Mouse (Mus musculus) heart, adult 2 months (tissue): ENCODE data around the gene Ncaph. TPM values are rescaled to one million over a fixed set of nuclear protein-coding genes. Genes with fewer than 3 reads are reported as not detected.
A peak's percentile ranks its signal among the peaks of the same experiment; 100 is the strongest.

Source experiments
- DNase-seq, 2 experiments: peaks; one replicate each; pipeline ENCODE4 v3.0.0; 2021
- H3K27ac ChIP-seq: fragments of 200-600 bp; 2 replicates; pipeline ENCODE4 v1.8.1; 2022
- H3K27me3 ChIP-seq: fragments of 200-500 bp; 2 replicates; pipeline ENCODE4 v1.6.1; 2012; ENCODE audit warnings: mild to moderate bottlenecking, low read length, inconsistent platforms, mixed read lengths; ENCODE audit not compliant: control insufficient read depth, insufficient read depth
- H3K36me3 ChIP-seq: fragments of 200-500 bp; 2 replicates; pipeline ENCODE4 v1.6.1; 2012; ENCODE audit warnings: low read length, inconsistent platforms; ENCODE audit not compliant: control insufficient read depth, insufficient read depth
- H3K4me1 ChIP-seq: fragments of 200-500 bp; 2 replicates; pipeline ENCODE4 v1.6.1; 2011; ENCODE audit warnings: low read length; ENCODE audit not compliant: control insufficient read depth, insufficient read depth
- H3K4me3 ChIP-seq: fragments of 200-600 bp; 2 replicates; pipeline ENCODE4 v1.8.1; 2022
- H3K79me2 ChIP-seq: fragments of 200-500 bp; replicated peaks from 2 replicates; pipeline ENCODE4 v1.6.1; 2012; ENCODE audit warnings: mild to moderate bottlenecking, inconsistent platforms, low read length, moderate library complexity, mixed read lengths; ENCODE audit not compliant: control insufficient read depth, insufficient read depth
- H3K9ac ChIP-seq: fragments of 200-500 bp; 2 replicates; pipeline ENCODE4 v1.6.1; 2012; ENCODE audit warnings: low read depth, mild to moderate bottlenecking, control low read depth, inconsistent platforms, low read length, mixed read lengths
- CTCF ChIP-seq: fragments of 200-600 bp; IDR thresholded peaks from 2 replicates; pipeline ENCODE4 v1.8.1; 2022; ENCODE audit warnings: antibody characterized with exemption, mild to moderate bottlenecking, moderate library complexity
- EP300 ChIP-seq: fragments of 200-500 bp; IDR thresholded peaks from 2 replicates; pipeline ENCODE4 v1.6.1; 2011; ENCODE audit warnings: low read depth, low read length, control low read depth; ENCODE audit not compliant: insufficient read depth
- POLR2A ChIP-seq: fragments of 200-500 bp; IDR thresholded peaks from 2 replicates; pipeline ENCODE4 v1.6.1; 2011; ENCODE audit warnings: mild to moderate bottlenecking, low read depth, low read length, control low read depth; ENCODE audit not compliant: insufficient read depth
- WGBS: fragments of 180-500 bp; shearing (Covaris S2); methylation state at CpG from one replicate; pipeline ENCODE4 v1.1.7; 2018; 5-methylcytosine and 5-hydroxymethylcytosine counted together
- intact Hi-C: fragments of 180-260 bp; cut with DNase I; formaldehyde crosslinking; loops from one replicate; pipeline ENCODE4 v1.15.1; 2025
- polyA plus RNA-seq: library from polyadenylated mRNA; depleted of rRNA; stranded (reverse); fragments of >200 nt; gene quantifications from 2 replicates; pipeline ENCODE4 v1.2.3, GENCODE M21; 2012; rRNA removed
- total RNA-seq, 2 experiments: library from RNA; stranded (reverse); gene quantifications; 2 replicates each; pipeline ENCODE4 v1.2.3; 2021

Gene Ncaph
- total and polyA plus RNA-seq, 3 experiments, result 0.41 to 1.4 (median 0.64) TPM

GRCm38 (mm10) chr2:127069781-127070434 lies 63.8 kb downstream of the Ncaph start:
- H3K4me1 ChIP-seq, result peaks cover 7% of the 10 kb centered on the region
- WGBS, result 22% methylated on average over 11 of the region's 11 CpGs
- H3K27ac ChIP-seq, result peak overlapping the region; percentile 80
- DNase-seq, result no peak
- H3K79me2 ChIP-seq, result 0 out of 2 replicates have a peak, but pooled peaks cover 2% of the 10 kb centered on the region
- H3K9ac ChIP-seq, result peak overlapping the region; percentile 40
- intact Hi-C loops, result loop anchor here (2.0 to 5.0 kb wide), 2 partner anchors 62 to 139 kb away; partner anchors contain the start of genes 1810024B03Rik, Ncaph and Snrnp200
- TF ChIP-seq CTCF, result no peak
- no peak for TF ChIP-seq EP300
- TF ChIP-seq POLR2A, result no peak
- no peaks in the 10 kb centered on the region for H3K36me3 ChIP-seq
- peak overlapping the region; percentile 72 for H3K4me3 ChIP-seq
- no peaks in the 10 kb centered on the region for H3K27me3 ChIP-seq

GRCm38 (mm10) chr2:127068806-127069205 lies 64.9 kb downstream of the Ncaph start:
- H3K27me3 ChIP-seq, result no peaks in the 10 kb centered on the region
- no peak overlapping the region for H3K4me3 ChIP-seq
- H3K36me3 ChIP-seq, result no peaks in the 10 kb centered on the region
- no peak overlapping the region for H3K27ac ChIP-seq
- intact Hi-C loops, result no loop called here
- TF ChIP-seq EP300 (no peak), CTCF (no peak), POLR2A (no peak)
- WGBS, result 83% methylated on average over 7 of the region's 7 CpGs
- H3K79me2 ChIP-seq, result no peaks in the 10 kb centered on the region
- no peak for DNase-seq
- peaks cover 7% of the 10 kb centered on the region for H3K4me1 ChIP-seq
- no peak overlapping the region for H3K9ac ChIP-seq

GRCm38 (mm10) chr2:127061471-127061870 lies 72.3 kb downstream of the Ncaph start:
- no peak overlapping the region for H3K27ac ChIP-seq
- intact Hi-C loops, result no loop called here
- H3K27me3 ChIP-seq, result no peaks in the 10 kb centered on the region
- no peaks in the 10 kb centered on the region for H3K36me3 ChIP-seq
- H3K79me2 ChIP-seq, result no peaks in the 10 kb centered on the region
- DNase-seq, result no peak
- WGBS, result 91% methylated on average over 9 of the region's 9 CpGs
- H3K4me3 ChIP-seq, result no peak overlapping the region
- no peak for TF ChIP-seq POLR2A
- TF ChIP-seq CTCF, result no peak
- no peak for TF ChIP-seq EP300
- H3K9ac ChIP-seq, result no peak overlapping the region
- no peaks in the 10 kb centered on the region for H3K4me1 ChIP-seq

Other genes starting within 250 kb of the Ncaph start
- gene Sppl2a, start 200.7 kb downstream of the Ncaph start, total RNA-seq, result 10 to 100 TPM; 51.5 to 56.4 TPM
- 17.4 and 37.5 TPM in 2 replicates for gene Sppl2a, start 200.7 kb downstream of the Ncaph start, polyA plus RNA-seq
- 1 to 10 TPM; 5.6 to 6.2 TPM for gene Ap4e1, start 125.2 kb downstream of the Ncaph start, total RNA-seq
- gene Ap4e1, start 125.2 kb downstream of the Ncaph start, polyA plus RNA-seq, result 1.9 and 3.6 TPM in 2 replicates
- gene Blvra, start 63.3 kb downstream of the Ncaph start, total RNA-seq, result 10 to 100 TPM; 16.3 to 20.0 TPM
- gene Blvra, start 63.3 kb downstream of the Ncaph start, polyA plus RNA-seq, result 9.0 and 15.9 TPM in 2 replicates
- 10 to 100 TPM; 14.4 to 17.6 TPM for gene Itpripl1, start 9.5 kb upstream of the Ncaph start, total RNA-seq
- 7.9 and 11.5 TPM in 2 replicates for gene Itpripl1, start 9.5 kb upstream of the Ncaph start, polyA plus RNA-seq
- gene 1810024B03Rik, start 74.3 kb upstream of the Ncaph start, total RNA-seq, result under 1 TPM; 0.36 to 0.60 TPM
- 0.94 TPM in 2 replicates for gene 1810024B03Rik, start 74.3 kb upstream of the Ncaph start, polyA plus RNA-seq
- 10 to 100 TPM; 59.3 to 69.5 TPM for gene Snrnp200, start 74.4 kb upstream of the Ncaph start, total RNA-seq
- gene Snrnp200, start 74.4 kb upstream of the Ncaph start, polyA plus RNA-seq, result 34.0 and 58.7 TPM in 2 replicates
- gene Ciao1, start 113.9 kb upstream of the Ncaph start, total RNA-seq, result 10 to 100 TPM; 56.3 to 60.8 TPM
- gene Ciao1, start 113.9 kb upstream of the Ncaph start, polyA plus RNA-seq, result 59.1 and 74.2 TPM in 2 replicates
- gene Tmem127, start 114.0 kb upstream of the Ncaph start, total RNA-seq, result 10 to 100 TPM; 24.8 to 27.4 TPM
- gene Tmem127, start 114.0 kb upstream of the Ncaph start, polyA plus RNA-seq, result 45.6 and 64.8 TPM in 2 replicates
- 100 to 1,000 TPM; 150 to 165 TPM for gene Stard7, start 136.3 kb upstream of the Ncaph start, total RNA-seq
- gene Stard7, start 136.3 kb upstream of the Ncaph start, polyA plus RNA-seq, result 64.0 and 151 TPM in 2 replicates
- gene Dusp2, start 202.2 kb upstream of the Ncaph start, total RNA-seq, result under 1 TPM; 0.44 to 0.45 TPM
- gene Dusp2, start 202.2 kb upstream of the Ncaph start, polyA plus RNA-seq, result 0.97 and 1.1 TPM in 2 replicates
- not detected for gene Astl, start 204.7 kb upstream of the Ncaph start, total RNA-seq
- gene Astl, start 204.7 kb upstream of the Ncaph start, polyA plus RNA-seq, result not detected in 2 replicates
- 1 to 10 TPM in 1 of 2 experiments, under 1 TPM in 1; 0.73 to 1.1 TPM for gene Adra2b, start 229.3 kb upstream of the Ncaph start, total RNA-seq
- 1.0 and 1.6 TPM in 2 replicates for gene Adra2b, start 229.3 kb upstream of the Ncaph start, polyA plus RNA-seq